Mouse (Mus musculus): ENCODE measurements at regions not wholly inside any gene's neighbourhood (a gene's known extent, or its start where the extent isn't known, plus 50 kb on each side); places are given as distances from the start of the nearest gene placed in this dataset.
A peak's percentile ranks its signal among the peaks of the same experiment; 100 is the strongest.

DNA sequence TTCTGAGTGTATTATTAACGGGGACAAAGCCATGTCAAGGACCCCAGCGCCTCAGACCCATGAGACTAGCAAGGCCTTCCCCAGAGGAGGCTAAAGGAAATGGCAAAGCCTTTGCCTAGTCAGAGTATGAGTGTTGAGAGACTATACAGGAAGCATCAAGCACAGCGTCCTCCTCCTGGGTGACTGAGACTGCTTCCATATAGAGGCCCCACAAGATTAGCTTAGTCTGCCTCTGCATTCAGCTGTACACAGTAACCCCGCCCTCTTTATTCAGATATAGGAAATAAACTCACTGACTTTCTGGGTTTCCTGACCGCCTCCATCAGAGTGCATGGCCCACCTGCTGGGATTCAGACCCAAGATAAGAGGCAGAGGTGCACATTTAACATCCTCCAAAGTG lies 192.8 kb upstream of the Hes1 start:
- Histone ChIP-seq H3K36me3 (ENCODE audit: control insufficient read depth, insufficient read depth) (no peaks in the 10 kb centered on the region), H3K27ac (ENCODE audit: low read depth, low read length) (no peak overlapping the region), H3K27me3 (replicated peaks; ENCODE audit: control insufficient read depth, insufficient read depth, low read length) (no peaks in the 10 kb centered on the region), H3K9me3 (ENCODE audit: control insufficient read depth) (no peaks in the 10 kb centered on the region), H3K4me3 (ENCODE audit: low read depth, low read length) (no peak overlapping the region), H3K4me1 (replicated peaks; ENCODE audit: control insufficient read depth, insufficient read depth, low read length) (no peaks in the 10 kb centered on the region), H3K4me2 (replicated peaks; ENCODE audit: low read depth) (no peak overlapping the region), H3K9ac (ENCODE audit: low read depth, low read length) (no peak overlapping the region)
- 67% methylated on average over 5 of the region's 5 CpGs for WGBS
- TF ChIP-seq CTCF (IDR thresholded peaks at IDR 0.05; ENCODE audit: low read depth) = no peak
- ATAC-seq = peak; percentile 54; the same call in 1 of the 2 replicates

DNA sequence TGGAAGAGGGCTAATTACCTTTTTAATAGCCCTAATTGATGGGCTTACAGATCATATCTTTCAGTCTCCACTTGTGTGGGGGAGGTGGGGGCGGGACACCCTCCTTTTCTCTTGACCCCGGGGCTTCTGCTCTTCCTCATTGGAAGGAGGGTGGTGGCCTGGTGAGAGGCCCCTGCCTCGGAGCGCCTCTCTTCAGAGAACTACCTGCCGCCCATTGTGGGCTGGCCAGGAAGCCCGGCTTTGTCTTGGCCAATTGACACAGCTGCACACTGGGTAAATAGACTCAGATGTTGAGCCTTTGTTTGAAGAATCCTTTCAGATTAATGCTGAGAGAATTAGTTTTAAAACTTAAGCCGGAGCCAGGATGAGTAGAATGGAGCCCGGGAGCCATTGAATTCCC lies 188.0 kb upstream of the Hes1 start:
- Histone ChIP-seq H3K4me2 (replicated peaks; ENCODE audit: low read depth) (no peak overlapping the region), H3K9ac (ENCODE audit: low read depth, low read length) (no peak overlapping the region), H3K4me3 (ENCODE audit: low read depth, low read length) (no peak overlapping the region), H3K4me1 (replicated peaks; ENCODE audit: control insufficient read depth, insufficient read depth, low read length) (no peaks in the 10 kb centered on the region), H3K27me3 (replicated peaks; ENCODE audit: control insufficient read depth, insufficient read depth, low read length) (no peaks in the 10 kb centered on the region), H3K27ac (ENCODE audit: low read depth, low read length) (no peak overlapping the region), H3K36me3 (ENCODE audit: control insufficient read depth, insufficient read depth) (no peaks in the 10 kb centered on the region), H3K9me3 (ENCODE audit: control insufficient read depth) (no peaks in the 10 kb centered on the region)
- whole genome bisulfite sequencing = 25% methylated on average over 8 of the region's 8 CpGs
- no peak for ATAC-seq
- no peak for TF ChIP-seq CTCF (IDR thresholded peaks at IDR 0.05; ENCODE audit: low read depth)

DNA sequence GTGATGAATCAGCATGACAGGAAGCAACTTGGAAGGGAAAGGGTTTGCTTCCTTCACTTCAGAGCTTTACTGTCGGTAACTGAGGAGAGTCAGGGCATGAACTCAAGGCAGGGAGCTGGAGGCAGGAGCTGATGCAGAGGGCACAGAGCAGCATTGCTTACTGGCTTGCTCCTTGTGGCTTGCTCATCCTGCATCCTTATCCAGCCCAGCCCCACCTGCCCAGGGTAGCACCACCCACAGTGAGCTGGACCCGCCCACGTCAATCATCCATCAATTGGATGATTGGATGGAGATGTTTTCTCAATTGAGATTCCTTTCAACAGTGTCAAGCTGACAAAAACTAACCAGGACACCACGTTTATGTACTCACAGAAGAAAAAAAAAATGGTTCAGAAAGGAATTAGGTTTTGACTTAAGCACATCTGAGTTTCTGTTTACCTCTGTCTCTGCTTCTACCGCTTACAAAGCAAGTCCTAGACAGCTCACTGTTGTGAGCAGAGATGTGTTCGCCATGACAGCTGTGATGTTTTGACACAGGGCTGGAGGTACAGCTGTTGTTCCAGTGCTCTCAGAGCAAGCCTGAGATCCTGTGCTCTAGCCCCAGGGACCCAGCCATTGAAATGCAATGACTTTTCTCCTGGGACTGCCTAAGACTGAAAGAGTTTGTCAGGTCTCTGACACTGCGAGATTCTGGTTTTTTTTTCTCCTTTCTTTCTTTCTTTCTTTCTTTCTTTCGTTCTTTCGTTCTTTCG lies 186.6 kb upstream of the Hes1 start:
- no peaks in the 10 kb centered on the region for H3K36me3 ChIP-seq (ENCODE audit: control insufficient read depth, insufficient read depth)
- H3K9ac ChIP-seq (ENCODE audit: low read depth, low read length) = no peak overlapping the region
- no peak overlapping the region for H3K4me2 ChIP-seq (replicated peaks; ENCODE audit: low read depth)
- no peak overlapping the region for H3K27ac ChIP-seq (ENCODE audit: low read depth, low read length)
- H3K4me3 ChIP-seq (ENCODE audit: low read depth, low read length) = no peak overlapping the region
- no peak for ATAC-seq
- 51% methylated on average over 10 of the region's 10 CpGs for WGBS
- no peaks in the 10 kb centered on the region for H3K9me3 ChIP-seq (ENCODE audit: control insufficient read depth)
- H3K27me3 ChIP-seq (replicated peaks; ENCODE audit: control insufficient read depth, insufficient read depth, low read length) = no peaks in the 10 kb centered on the region
- 0 out of 2 replicates have a peak, but pooled peaks cover 2% of the 10 kb centered on the region for H3K4me1 ChIP-seq (replicated peaks; ENCODE audit: control insufficient read depth, insufficient read depth, low read length)
- TF ChIP-seq CTCF (IDR thresholded peaks at IDR 0.05; ENCODE audit: low read depth) = no peak

DNA sequence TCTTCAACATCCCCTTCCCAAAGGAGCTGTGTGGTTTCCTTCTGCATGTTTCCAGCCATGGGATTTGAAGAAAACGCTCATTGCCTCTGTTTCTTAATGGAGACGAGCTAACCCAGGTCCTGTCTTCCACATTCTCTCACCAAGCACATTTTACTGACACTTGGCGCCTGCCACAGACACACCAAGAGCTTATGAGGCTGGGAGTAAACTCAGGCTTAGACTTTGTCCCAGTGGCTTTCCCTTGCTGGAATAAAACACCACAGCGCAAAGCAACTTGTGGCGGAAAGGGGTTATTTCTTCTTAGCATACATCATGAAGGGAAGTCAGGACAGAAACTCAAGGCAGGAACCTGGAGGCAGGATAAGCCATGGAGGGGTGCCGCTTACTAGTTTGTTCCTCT lies 184.5 kb upstream of the Hes1 start:
- H3K27ac ChIP-seq (ENCODE audit: low read depth, low read length) = no peak overlapping the region
- H3K4me2 ChIP-seq (replicated peaks; ENCODE audit: low read depth) = no peak overlapping the region
- no peaks in the 10 kb centered on the region for H3K9me3 ChIP-seq (ENCODE audit: control insufficient read depth)
- H3K36me3 ChIP-seq (ENCODE audit: control insufficient read depth, insufficient read depth) = no peaks in the 10 kb centered on the region
- H3K4me3 ChIP-seq (ENCODE audit: low read depth, low read length) = no peak overlapping the region
- H3K9ac ChIP-seq (ENCODE audit: low read depth, low read length) = no peak overlapping the region
- 51% methylated on average over 6 of the region's 6 CpGs for WGBS
- H3K4me1 ChIP-seq (replicated peaks; ENCODE audit: control insufficient read depth, insufficient read depth, low read length) = 0 out of 2 replicates have a peak, but pooled peaks cover 2% of the 10 kb centered on the region
- ATAC-seq = peak; percentile 55; the same call in 1 of the 2 replicates
- no peaks in the 10 kb centered on the region for H3K27me3 ChIP-seq (replicated peaks; ENCODE audit: control insufficient read depth, insufficient read depth, low read length)
- peak; percentile 37; the same call in 1 of the 2 replicates for TF ChIP-seq CTCF (IDR thresholded peaks at IDR 0.05; ENCODE audit: low read depth)

DNA sequence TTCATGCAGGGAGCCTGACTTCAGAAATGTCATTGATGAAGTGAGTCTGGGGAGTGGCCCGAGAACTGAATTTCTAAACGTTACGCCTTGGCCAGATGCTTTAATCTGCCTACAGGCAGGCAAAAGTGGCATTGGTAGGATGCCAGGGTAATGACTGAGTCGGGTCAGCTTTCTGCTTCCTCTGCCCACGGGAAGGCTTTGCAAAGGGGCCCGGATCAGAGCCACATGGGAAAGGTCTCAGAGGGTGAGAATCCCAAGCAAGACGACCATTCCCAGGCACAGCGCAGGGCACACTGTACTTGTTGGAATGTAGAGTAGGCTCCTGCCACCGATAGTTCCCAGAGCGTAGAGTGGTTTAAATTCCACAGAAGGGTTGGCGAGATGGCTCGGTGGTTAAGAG lies 182.7 kb upstream of the Hes1 start:
- Histone ChIP-seq H3K4me1 (replicated peaks; ENCODE audit: control insufficient read depth, insufficient read depth, low read length) (0 out of 2 replicates have a peak, but pooled peaks cover 2% of the 10 kb centered on the region), H3K4me2 (replicated peaks; ENCODE audit: low read depth) (no peak overlapping the region), H3K36me3 (ENCODE audit: control insufficient read depth, insufficient read depth) (no peaks in the 10 kb centered on the region), H3K9me3 (ENCODE audit: control insufficient read depth) (no peaks in the 10 kb centered on the region), H3K27me3 (replicated peaks; ENCODE audit: control insufficient read depth, insufficient read depth, low read length) (no peaks in the 10 kb centered on the region), H3K4me3 (ENCODE audit: low read depth, low read length) (no peak overlapping the region), H3K9ac (ENCODE audit: low read depth, low read length) (no peak overlapping the region), H3K27ac (ENCODE audit: low read depth, low read length) (no peak overlapping the region)
- WGBS = 69% methylated on average over 12 of the region's 12 CpGs
- TF ChIP-seq CTCF (IDR thresholded peaks at IDR 0.05; ENCODE audit: low read depth) = no peak
- ATAC-seq = no peak

DNA sequence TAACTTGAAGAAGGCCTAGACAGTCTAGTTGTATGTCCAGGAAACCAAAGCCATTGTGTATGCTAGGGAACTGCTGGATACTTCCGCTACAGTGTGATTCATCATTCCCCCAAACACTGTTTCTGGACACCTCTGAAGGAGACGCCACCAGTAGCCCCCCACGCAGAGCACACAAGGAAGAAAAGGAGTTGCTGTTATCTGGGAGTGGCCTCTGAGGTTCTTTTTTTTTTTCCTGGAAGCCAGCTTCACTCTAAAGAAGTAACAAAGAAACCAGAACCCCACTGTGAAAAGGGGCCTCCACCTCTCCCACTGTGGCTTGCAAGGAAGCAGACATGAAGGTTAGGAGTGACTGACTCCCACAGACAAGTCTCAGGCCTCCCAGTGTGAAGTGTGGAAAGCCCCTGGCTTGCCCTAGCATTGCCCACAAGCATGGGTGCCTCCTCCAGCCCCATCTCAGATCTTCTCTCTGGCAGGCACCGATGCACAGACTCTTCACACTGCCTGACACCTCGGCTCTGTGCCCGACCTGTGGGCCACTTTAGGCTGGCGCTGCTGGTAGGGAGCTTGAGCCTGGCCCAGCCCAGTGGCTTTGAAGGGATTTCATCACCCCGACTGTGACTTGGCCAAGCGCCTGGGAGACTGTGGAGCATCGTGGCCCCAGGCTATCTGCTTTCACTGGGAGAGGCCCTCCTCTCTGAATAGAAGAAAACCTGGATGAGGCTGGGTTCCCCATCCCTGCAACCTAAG lies 181.8 kb upstream of the Hes1 start:
- Histone ChIP-seq H3K36me3 (ENCODE audit: control insufficient read depth, insufficient read depth) (no peaks in the 10 kb centered on the region), H3K4me2 (replicated peaks; ENCODE audit: low read depth) (no peak overlapping the region), H3K9me3 (ENCODE audit: control insufficient read depth) (no peaks in the 10 kb centered on the region), H3K4me1 (replicated peaks; ENCODE audit: control insufficient read depth, insufficient read depth, low read length) (0 out of 2 replicates have a peak, but pooled peaks cover 2% of the 10 kb centered on the region), H3K27me3 (replicated peaks; ENCODE audit: control insufficient read depth, insufficient read depth, low read length) (no peaks in the 10 kb centered on the region), H3K9ac (ENCODE audit: low read depth, low read length) (no peak overlapping the region), H3K27ac (ENCODE audit: low read depth, low read length) (no peak overlapping the region), H3K4me3 (ENCODE audit: low read depth, low read length) (no peak overlapping the region)
- TF ChIP-seq CTCF (IDR thresholded peaks at IDR 0.05; ENCODE audit: low read depth) = no peak
- WGBS = 23% methylated on average over 10 of the region's 10 CpGs
- ATAC-seq = no peak; the same call in 1 of the 2 replicates

Measured in intestine, postnatal 0 days (tissue).